Mouse (Mus musculus) embryonic facial prominence, embryonic 11.5 days (tissue): ENCODE measurements at regions not wholly inside any gene's neighbourhood (a gene's known extent, or its start where the extent isn't known, plus 50 kb on each side); places are given as distances from the start of the nearest gene placed in this dataset.

Experiments used
- ATAC-seq: fragments of 200-750 bp; cut with Nextera tagmentation; replicated peaks from 2 replicates; pipeline ENCODE4 v1.8.0; 2017; ENCODE audit warnings: low read depth; ENCODE audit not compliant: insufficient number of reproducible peaks, low FRiP score, low TSS enrichment
- DNase-seq: peaks from one replicate; pipeline ENCODE4 v3.0.0-alpha.2; 2015; ENCODE audit warnings: low spot score
- H3K27ac ChIP-seq: fragments of 300-500 bp; sonication (generic); replicated peaks from 2 replicates; pipeline ENCODE4 v1.5.1; 2014; ENCODE audit warnings: mild to moderate bottlenecking, low read depth, low read length, control low read depth
- H3K27me3 ChIP-seq: fragments of 300-500 bp; sonication (generic); 2 replicates; pipeline ENCODE4 v1.6.1; 2014; ENCODE audit warnings: mild to moderate bottlenecking, low read length, moderate library complexity, mixed read lengths; ENCODE audit not compliant: control insufficient read depth, insufficient read depth
- H3K36me3 ChIP-seq: fragments of 300-500 bp; sonication (generic); replicated peaks from 2 replicates; pipeline ENCODE4 v1.6.1; 2014; ENCODE audit warnings: low read depth, mild to moderate bottlenecking, low read length, moderate library complexity, mixed read lengths; ENCODE audit not compliant: control insufficient read depth, insufficient read depth
- H3K4me1 ChIP-seq: fragments of 300-500 bp; sonication (generic); 2 replicates; pipeline ENCODE4 v1.6.1; 2014; ENCODE audit warnings: low read length, mixed read lengths; ENCODE audit not compliant: control insufficient read depth, insufficient read depth
- H3K4me2 ChIP-seq: fragments of 300-500 bp; sonication (generic); 2 replicates; pipeline ENCODE4 v1.6.1; 2014; ENCODE audit warnings: low read depth, mild to moderate bottlenecking, control low read depth, low read length, moderate library complexity
- H3K4me3 ChIP-seq: fragments of 300-500 bp; sonication (generic); 2 replicates; pipeline ENCODE4 v1.5.1; 2014; ENCODE audit warnings: low read depth, low read length, control low read depth
- H3K9ac ChIP-seq: fragments of 300-500 bp; sonication (generic); replicated peaks from 2 replicates; pipeline ENCODE4 v1.6.1; 2014; ENCODE audit warnings: mild to moderate bottlenecking, control low read depth, low read length
- H3K9me3 ChIP-seq: fragments of 300-500 bp; sonication (generic); replicated peaks from 2 replicates; pipeline ENCODE4 v1.6.1; 2016; ENCODE audit warnings: mild to moderate bottlenecking, low read length, inconsistent platforms, mixed read lengths; ENCODE audit not compliant: control insufficient read depth
- WGBS: fragments of 180-500 bp; shearing (Covaris S2); extraction: QIAGEN DNeasy Blood & Tissue Kit; methylation state at CpG from one replicate; pipeline ENCODE4 v1.1.7; 2014; 5-methylcytosine and 5-hydroxymethylcytosine counted together

DNA sequence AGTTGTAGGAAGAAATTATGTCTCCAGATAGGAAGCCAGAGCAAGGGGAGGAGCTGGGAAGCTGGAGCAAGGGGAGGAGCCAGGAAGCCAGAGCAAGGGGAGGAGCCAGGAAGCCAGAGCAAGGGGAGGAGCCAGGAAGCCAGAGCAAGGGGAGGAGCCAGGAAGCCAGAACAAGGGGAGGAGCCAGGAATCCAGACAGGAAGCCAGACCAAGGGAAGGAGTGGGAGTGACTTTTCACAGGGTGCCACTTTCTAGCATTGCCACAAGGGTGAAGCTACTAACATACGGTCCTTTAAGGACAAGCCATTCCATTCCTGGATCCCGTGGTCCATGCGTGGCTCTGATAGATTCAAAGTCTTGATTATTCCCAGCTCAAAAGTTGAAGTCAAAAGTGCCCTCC is 81.7 kb downstream of the Spata19 start:
- Histone ChIP-seq H3K27me3 (no peaks in the 10 kb centered on the region), H3K36me3 (no peaks in the 10 kb centered on the region), H3K4me3 (no peak overlapping the region), H3K9ac (no peak overlapping the region), H3K4me2 (no peak overlapping the region), H3K27ac (no peak overlapping the region), H3K4me1 (no peaks in the 10 kb centered on the region), H3K9me3 (no peaks in the 10 kb centered on the region)
- 83% methylated on average over 3 of the region's 3 CpGs for WGBS
- ATAC-seq: no peak
- no peak for DNase-seq

DNA sequence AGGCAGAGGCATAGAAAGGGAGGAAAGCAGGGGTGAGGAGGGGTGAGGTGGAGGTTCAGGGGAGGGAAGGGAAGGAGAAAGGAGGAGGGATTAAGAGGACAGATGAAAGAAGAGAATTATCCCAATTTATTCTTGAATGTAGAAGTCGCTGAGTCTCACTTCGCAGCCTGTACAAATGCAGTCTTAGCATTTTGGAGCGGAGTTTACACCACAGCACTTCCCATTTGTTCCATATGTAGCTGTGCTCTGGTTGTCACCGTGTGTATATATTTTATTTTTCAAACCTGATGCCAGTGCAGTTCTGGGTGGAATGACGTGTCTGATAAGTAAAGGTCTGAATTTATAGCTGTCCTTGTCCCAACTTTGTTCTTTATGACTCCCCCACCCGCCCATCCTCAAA is 105.2 kb downstream of the Spata19 start:
- Histone ChIP-seq H3K27me3 (no peaks in the 10 kb centered on the region), H3K9me3 (no peaks in the 10 kb centered on the region), H3K36me3 (no peaks in the 10 kb centered on the region), H3K4me3 (no peak overlapping the region), H3K27ac (no peak overlapping the region), H3K4me1 (no peaks in the 10 kb centered on the region), H3K4me2 (no peak overlapping the region), H3K9ac (no peak overlapping the region)
- no peak for ATAC-seq
- DNase-seq: no peak
- 82% methylated on average over 6 of the region's 6 CpGs for WGBS

DNA sequence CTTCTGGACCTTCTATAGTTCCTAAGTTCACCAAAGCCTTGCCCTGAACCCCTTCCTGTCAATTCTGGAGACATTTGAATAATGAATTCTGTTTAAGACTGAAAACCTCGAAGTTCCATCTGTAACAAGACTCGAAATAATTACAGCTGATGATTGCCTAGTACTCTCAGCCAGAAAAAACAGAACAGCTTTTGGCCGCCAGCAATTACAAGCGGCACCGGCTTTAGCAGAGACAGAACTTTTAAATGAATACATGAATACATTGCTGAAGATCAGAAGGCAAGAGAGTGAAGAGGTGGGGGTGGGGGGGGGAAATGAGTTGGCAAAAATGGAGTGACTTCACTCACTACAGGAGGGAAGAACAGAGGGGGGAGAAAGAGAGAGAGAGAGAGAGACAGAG is 112.6 kb downstream of the Spata19 start:
- H3K36me3 ChIP-seq: no peaks in the 10 kb centered on the region
- WGBS: 70% methylated on average over 5 of the region's 5 CpGs
- ATAC-seq: no peak

DNA sequence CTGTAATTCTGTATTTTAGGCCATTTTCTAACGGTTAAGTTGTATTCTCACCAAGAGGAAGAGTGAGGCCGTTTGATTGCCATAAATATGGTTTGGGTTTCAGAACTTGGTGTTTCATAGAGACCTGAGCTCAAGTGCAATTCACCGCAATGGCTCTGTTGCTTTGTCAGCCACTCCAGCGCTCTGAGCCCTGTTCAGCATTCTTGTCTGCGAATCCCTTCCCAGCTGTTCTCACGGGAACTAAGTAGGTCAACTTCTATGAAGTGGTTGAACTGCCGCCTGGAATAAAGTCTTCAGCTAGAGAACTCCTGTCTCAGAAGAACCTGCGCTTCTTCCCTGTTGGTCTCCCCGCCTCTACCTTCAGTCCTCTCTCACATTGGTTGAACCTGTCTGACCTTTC is 113.1 kb downstream of the Spata19 start:
- no peak overlapping the region for H3K27ac ChIP-seq
- H3K36me3 ChIP-seq: no peaks in the 10 kb centered on the region
- no peak overlapping the region for H3K4me2 ChIP-seq
- H3K4me1 ChIP-seq: no peaks in the 10 kb centered on the region
- no peak for ATAC-seq
- no peaks in the 10 kb centered on the region for H3K27me3 ChIP-seq
- H3K9me3 ChIP-seq: no peaks in the 10 kb centered on the region
- H3K4me3 ChIP-seq: no peak overlapping the region
- DNase-seq: no peak
- H3K9ac ChIP-seq: no peak overlapping the region
- 90% methylated on average over 9 of the region's 9 CpGs for WGBS

More for the DNA sequence above, 112.6 kb downstream of the Spata19 start:
- no peaks in the 10 kb centered on the region for H3K27me3 ChIP-seq
- H3K27ac ChIP-seq: no peak overlapping the region
- DNase-seq: no peak
- no peaks in the 10 kb centered on the region for H3K9me3 ChIP-seq
- H3K9ac ChIP-seq: no peak overlapping the region
- H3K4me2 ChIP-seq: no peak overlapping the region
- no peak overlapping the region for H3K4me3 ChIP-seq
- no peaks in the 10 kb centered on the region for H3K4me1 ChIP-seq

DNA sequence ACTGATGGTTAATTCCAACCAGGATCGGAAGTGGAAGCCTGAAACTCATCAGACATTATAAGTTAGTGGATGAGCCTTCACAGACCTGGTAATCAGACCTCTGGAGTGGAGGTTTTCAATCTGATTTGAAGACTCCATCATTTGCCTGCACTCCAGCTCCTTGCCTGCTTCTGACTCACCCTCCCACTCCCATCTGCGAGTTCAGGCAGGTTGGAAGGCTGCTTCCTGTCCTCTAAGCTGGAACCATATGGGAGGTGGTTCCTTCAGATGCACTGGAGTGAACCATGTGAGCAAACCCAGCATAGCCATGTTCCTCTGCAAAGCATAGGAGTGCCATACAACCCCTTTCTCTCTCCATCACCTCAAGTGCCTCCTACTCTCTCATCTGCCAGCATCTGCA is 114.6 kb downstream of the Spata19 start:
- Histone ChIP-seq H3K4me1 (no peaks in the 10 kb centered on the region), H3K4me3 (no peak overlapping the region), H3K4me2 (no peak overlapping the region), H3K27me3 (no peaks in the 10 kb centered on the region), H3K9ac (no peak overlapping the region), H3K9me3 (no peaks in the 10 kb centered on the region), H3K36me3 (no peaks in the 10 kb centered on the region), H3K27ac (no peak overlapping the region)
- DNase-seq: no peak
- no peak for ATAC-seq
- 60% methylated on average over 2 of the region's 2 CpGs for WGBS

DNA sequence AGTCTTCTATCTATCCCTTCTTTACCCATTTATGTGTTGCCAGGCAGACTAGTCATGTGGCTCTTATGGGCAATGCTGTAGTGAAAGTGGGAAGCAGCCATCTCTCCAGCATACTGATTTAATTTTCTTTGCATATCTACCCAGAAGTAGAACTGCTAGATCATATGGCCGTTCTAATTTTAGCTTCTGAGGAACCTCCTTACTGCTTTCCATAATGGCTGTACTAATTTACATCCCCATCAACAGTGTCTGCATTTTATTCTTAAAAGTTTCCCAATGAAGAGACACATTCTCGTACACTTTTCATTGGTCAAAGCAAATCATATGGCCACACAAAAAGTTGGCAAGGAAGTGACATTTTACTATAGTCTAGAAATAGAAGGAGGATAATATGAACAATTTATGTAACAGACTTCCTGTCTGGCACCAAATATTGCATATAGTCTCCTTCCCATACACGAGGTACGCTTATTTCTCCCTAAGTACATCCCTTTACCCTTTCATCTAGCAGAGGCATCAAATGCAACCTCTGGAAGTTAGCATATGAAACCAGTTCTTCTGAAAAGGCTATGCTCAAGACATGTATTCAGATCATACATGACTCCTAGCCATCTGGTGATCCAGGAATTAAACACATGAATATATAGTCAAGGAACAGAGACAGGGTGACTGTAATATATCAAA is 119.0 kb downstream of the Spata19 start:
- H3K4me2 ChIP-seq: no peak overlapping the region
- DNase-seq: no peak
- no peak overlapping the region for H3K4me3 ChIP-seq
- no peak overlapping the region for H3K27ac ChIP-seq
- no peaks in the 10 kb centered on the region for H3K9me3 ChIP-seq
- no peaks in the 10 kb centered on the region for H3K36me3 ChIP-seq
- WGBS: 87% methylated on average over 4 of the region's 4 CpGs
- H3K9ac ChIP-seq: no peak overlapping the region
- H3K27me3 ChIP-seq: no peaks in the 10 kb centered on the region
- no peaks in the 10 kb centered on the region for H3K4me1 ChIP-seq
- ATAC-seq: no peak

DNA sequence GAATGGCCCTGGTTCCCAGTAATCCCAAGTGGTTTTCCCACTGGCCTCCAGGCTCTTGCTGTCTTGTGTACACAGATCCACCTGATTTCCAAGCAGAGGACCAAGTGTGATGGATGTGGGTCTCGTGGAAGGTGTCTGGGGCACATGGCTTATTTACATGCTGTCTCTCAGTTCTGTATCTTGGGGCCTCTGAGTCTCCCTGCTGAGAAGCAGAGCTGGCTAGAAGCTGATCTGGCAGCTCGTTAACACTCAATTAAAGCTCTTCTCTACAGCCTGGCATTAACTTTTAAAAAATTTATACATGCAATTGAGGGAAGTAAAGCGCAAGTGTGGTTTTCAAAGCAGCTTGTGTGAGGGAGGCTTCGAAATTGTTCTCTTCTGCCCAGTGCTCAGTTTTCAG is 121.4 kb downstream of the Spata19 start:
- no peak for DNase-seq
- Histone ChIP-seq H3K4me2 (no peak overlapping the region), H3K9ac (no peak overlapping the region), H3K36me3 (no peaks in the 10 kb centered on the region), H3K4me3 (no peak overlapping the region), H3K27me3 (no peaks in the 10 kb centered on the region), H3K27ac (no peak overlapping the region), H3K4me1 (no peaks in the 10 kb centered on the region), H3K9me3 (no peaks in the 10 kb centered on the region)
- no peak for ATAC-seq
- WGBS: 66% methylated on average over 4 of the region's 4 CpGs

DNA sequence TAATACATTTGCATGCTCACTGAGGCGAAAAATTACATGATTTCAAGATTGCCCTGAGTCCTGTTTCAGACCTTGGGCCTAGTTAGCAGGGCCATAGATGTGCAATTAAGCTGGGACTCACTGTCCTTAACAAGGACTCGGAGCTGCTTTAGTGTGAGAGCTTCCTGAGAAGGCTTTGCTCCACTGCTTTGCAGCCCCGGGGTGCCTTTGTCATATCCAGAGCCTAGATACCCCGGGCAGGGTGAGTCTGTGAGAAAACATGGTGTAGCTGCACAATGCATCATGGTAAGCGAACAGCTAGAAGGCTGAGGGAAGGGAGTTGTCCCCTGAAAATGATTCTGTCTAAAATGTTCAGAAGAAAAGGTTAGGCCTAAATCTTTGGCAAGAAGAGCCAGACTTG is 123.1 kb downstream of the Spata19 start:
- no peak overlapping the region for H3K9ac ChIP-seq
- ATAC-seq: no peak
- no peaks in the 10 kb centered on the region for H3K27me3 ChIP-seq
- no peaks in the 10 kb centered on the region for H3K36me3 ChIP-seq
- H3K27ac ChIP-seq: no peak overlapping the region
- H3K4me1 ChIP-seq: no peaks in the 10 kb centered on the region
- no peaks in the 10 kb centered on the region for H3K9me3 ChIP-seq
- WGBS: 61% methylated on average over 5 of the region's 5 CpGs
- no peak for DNase-seq
- no peak overlapping the region for H3K4me2 ChIP-seq
- no peak overlapping the region for H3K4me3 ChIP-seq
